24 mouse cellular contexts compared by ENCODE assay signal in the genomic region with DNA sequence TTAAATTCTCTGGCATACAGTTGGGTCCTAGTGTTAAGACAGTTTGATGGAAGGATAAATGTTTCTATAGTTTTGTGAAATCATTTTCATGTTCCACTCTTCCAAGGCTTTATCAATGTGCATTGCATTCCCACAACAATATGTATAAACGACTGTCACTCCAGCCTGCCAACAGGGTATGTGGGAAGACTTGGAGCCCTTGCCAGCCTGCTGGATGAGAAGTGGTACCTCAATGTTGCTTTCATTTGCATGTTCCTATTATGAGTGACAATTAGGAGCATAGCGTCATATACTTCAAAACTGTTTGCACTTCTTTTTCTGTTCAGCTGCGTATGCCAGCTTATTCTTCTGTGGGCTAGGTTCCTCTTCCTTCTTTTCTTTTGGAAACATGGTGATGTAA.
DNase-seq lines count a peak whose midpoint lies in the region; ATAC-seq lines count a peak whose summit lies in the region.
"Had no signal": no experiment of that assay in that cellular context is flagged by ENCODE, and none has a peak within 500 bp of the region (broad histone marks: within the 10 kb centered on the region; RNA-seq: fewer than 3 reads in every experiment).

No protein-coding gene starts in this region.

- no peak for ATAC-seq in forebrain, embryonic 14.5 days
- no peak for ATAC-seq in forebrain, embryonic 11.5 days (replicated peaks; ENCODE audit: low FRiP score)
- peak; percentile 74 for ATAC-seq in frontal cortex, adult (ENCODE audit: low TSS enrichment)
- ATAC-seq: CD4-positive, CD25-positive, alpha-beta regulatory T cell, adult 4 months; hindbrain, embryonic 16.5 days; inflammation-experienced regulatory T-cells, adult 6 months had no signal

- H3K9ac ChIP-seq in forebrain, embryonic 14.5 days (ENCODE audit: low read length), result no peak overlapping the region
- no peak overlapping the region for H3K9ac ChIP-seq in forebrain, embryonic 11.5 days (ENCODE audit: low read length)
- H3K9ac ChIP-seq: embryonic facial prominence, embryonic 13.5 days; heart, embryonic 13.5 days; hindbrain, embryonic 12.5 days had no signal

- intact Hi-C loops in heart, postnatal 36 days (cut with DNase I), result no loop called here

- DNase-seq in forebrain, embryonic 14.5 days (ENCODE audit: low spot score), result peak; percentile 18
- DNase-seq in forebrain, embryonic 11.5 days (ENCODE audit: low spot score), result no peak
- DNase-seq in frontal cortex, postnatal 10 days (ENCODE audit: low spot score in 2 of 2), result no peak
- peak; percentile 42 to 68 for DNase-seq in right cerebral cortex, postnatal 10 days (ENCODE audit: low spot score in 2 of 2)
- no peak for DNase-seq in right cerebral cortex, adult 18-20 months
- peak; percentile 45 to 48 for DNase-seq in layer of hippocampus, postnatal 36 days
- DNase-seq in heart, postnatal 36 days, result no peak
- DNase-seq: adrenal gland, adult 8-10 months; adrenal gland, postnatal 36 days; B cell, adult 2 months; cerebellum, adult 11-12 months; cerebellum, adult 9-10 months; cerebellum, postnatal 36 days; gastrocnemius, postnatal 36 days; heart, adult 11 months; heart, postnatal 4 days had no signal

- 86% methylated on average over 3 of the region's 3 CpGs for whole genome bisulfite sequencing in forebrain, embryonic 14.5 days
- 92% methylated on average over 3 of the region's 3 CpGs for WGBS in forebrain, embryonic 11.5 days

- no peak overlapping the region for H3K4me3 ChIP-seq in forebrain, embryonic 14.5 days (ENCODE audit: low read depth, low read length)
- no peak overlapping the region for H3K4me3 ChIP-seq in forebrain, embryonic 11.5 days (ENCODE audit: low read depth, low read length)
- H3K4me3 ChIP-seq: embryonic facial prominence, embryonic 13.5 days; heart, embryonic 13.5 days; hindbrain, embryonic 12.5 days had no signal

- H3K27me3 ChIP-seq in forebrain, embryonic 14.5 days (replicated peaks; ENCODE audit: control insufficient read depth, insufficient read depth, low read length), result no peaks in the 10 kb centered on the region
- H3K27me3 ChIP-seq in forebrain, embryonic 11.5 days (ENCODE audit: control insufficient read depth, insufficient read depth, low read length), result no peaks in the 10 kb centered on the region; the same call in 1 of the 2 replicates
- H3K27me3 ChIP-seq: embryonic facial prominence, embryonic 13.5 days; heart, embryonic 13.5 days; hindbrain, embryonic 12.5 days had no signal

- no peaks in the 10 kb centered on the region; the same call in 1 of the 2 replicates for H3K36me3 ChIP-seq in forebrain, embryonic 14.5 days (ENCODE audit: control insufficient read depth, insufficient read depth, low read length)
- no peaks in the 10 kb centered on the region for H3K36me3 ChIP-seq in forebrain, embryonic 11.5 days (ENCODE audit: control insufficient read depth, insufficient read depth, low read length)
- H3K36me3 ChIP-seq: embryonic facial prominence, embryonic 13.5 days; G1E; heart, embryonic 13.5 days had no signal

- H3K4me2 ChIP-seq in forebrain, embryonic 14.5 days (ENCODE audit: low read length), result no peak overlapping the region
- H3K4me2 ChIP-seq in forebrain, embryonic 11.5 days (ENCODE audit: low read depth, low read length, severe bottlenecking), result no peak overlapping the region
- H3K4me2 ChIP-seq: embryonic facial prominence, embryonic 13.5 days; heart, embryonic 13.5 days; hindbrain, embryonic 12.5 days had no signal

- no peak overlapping the region for H3K27ac ChIP-seq in forebrain, embryonic 14.5 days (ENCODE audit: low read depth, low read length)
- H3K27ac ChIP-seq in forebrain, embryonic 11.5 days (ENCODE audit: low read depth, low read length), result no peak overlapping the region
- H3K27ac ChIP-seq: embryonic facial prominence, embryonic 13.5 days; heart, embryonic 13.5 days; hindbrain, embryonic 12.5 days had no signal

- H3K4me1 ChIP-seq in forebrain, embryonic 14.5 days (ENCODE audit: control insufficient read depth, insufficient read depth, low read length), result no peaks in the 10 kb centered on the region
- H3K4me1 ChIP-seq in forebrain, embryonic 11.5 days (replicated peaks; ENCODE audit: control insufficient read depth, insufficient read depth, low read length), result no peaks in the 10 kb centered on the region
- H3K4me1 ChIP-seq: embryonic facial prominence, embryonic 13.5 days; heart, embryonic 13.5 days; hindbrain, embryonic 12.5 days had no signal

- H3K9me3 ChIP-seq in forebrain, embryonic 14.5 days (replicated peaks; ENCODE audit: control insufficient read depth, low read length), result no peaks in the 10 kb centered on the region
- H3K9me3 ChIP-seq in forebrain, embryonic 11.5 days (ENCODE audit: control insufficient read depth, low read length), result no peaks in the 10 kb centered on the region
- H3K9me3 ChIP-seq: G1E; heart, embryonic 13.5 days; hindbrain, embryonic 12.5 days had no signal

Comparison
In these comparisons a context has a peak if more than half of its experiments do, and no peak if none do; other contexts are left out.
1. DNase-seq: peak in forebrain, embryonic 14.5 days (single experiment), right cerebral cortex, postnatal 10 days (2 of 2) and layer of hippocampus, postnatal 36 days (2 of 2); none in forebrain, embryonic 11.5 days (single experiment), frontal cortex, postnatal 10 days (0 of 2), right cerebral cortex, adult 18-20 months (single experiment) and heart, postnatal 36 days (0 of 2).